Mouse (Mus musculus): Measurements from ENCODE around the gene Timm17b. TPM values are rescaled to one million over a fixed set of nuclear protein-coding genes. Genes with fewer than 3 reads are reported as not detected.

Gene Timm17b
- total and polyA plus RNA-seq, 3 experiments = 107 to 381 TPM; not detected in 1

DNA sequence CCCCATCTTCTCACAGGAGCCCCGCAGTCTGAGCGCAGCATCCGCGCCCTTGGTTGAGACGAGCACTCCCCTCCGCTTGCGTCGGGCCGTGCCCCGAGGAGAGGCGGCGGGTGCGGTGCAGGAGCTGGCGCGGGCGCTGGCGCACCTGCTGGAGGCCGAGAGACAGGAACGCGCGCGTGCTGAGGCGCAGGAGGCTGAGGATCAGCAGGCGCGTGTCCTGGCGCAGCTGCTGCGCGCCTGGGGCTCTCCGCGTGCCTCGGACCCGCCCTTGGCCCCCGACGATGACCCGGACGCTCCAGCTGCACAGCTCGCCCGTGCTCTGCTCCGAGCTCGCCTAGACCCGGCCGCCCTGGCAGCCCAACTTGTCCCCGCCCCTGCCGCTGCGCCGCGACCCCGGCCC, 22.9 kb downstream of the Timm17b start:
- Histone ChIP-seq H3K4me1 (ENCODE audit: control insufficient read depth in 1 of 2, insufficient read depth in 2 of 2, low read length in 2 of 2) (no peaks in the 10 kb centered on the region), H3K79me2 (ENCODE audit: control insufficient read depth, insufficient read depth, low read length, poor library complexity) (no peaks in the 10 kb centered on the region), H3K36me3 (ENCODE audit: control insufficient read depth in 1 of 2, insufficient read depth in 2 of 2, low read length in 2 of 2) (peaks cover 0 to 2% of the 10 kb centered on the region in 2 experiments; a peak in 1 of 4 replicates), H3K9me3 (replicated peaks; ENCODE audit: insufficient read depth, low read length) (no peaks in the 10 kb centered on the region), H3K4me3 (ENCODE audit: control insufficient read depth in 1 of 2, insufficient read depth in 1 of 2, low read depth in 2 of 2, low read length in 2 of 2) (no peak overlapping the region), H3K27ac (ENCODE audit: control insufficient read depth, low read depth, low read length) (no peak overlapping the region), H3K9ac (ENCODE audit: control insufficient read depth, low read depth, low read length, poor library complexity, severe bottlenecking) (no peak overlapping the region), H3K27me3 (ENCODE audit: control insufficient read depth in 1 of 2, insufficient read depth in 2 of 2, low read length in 2 of 2) (peaks cover 0 to 2% of the 10 kb centered on the region in 2 experiments; a peak in 3 of 4 replicates)
- no peak for DNase-seq (ENCODE audit: low read depth, low spot score)
- TF ChIP-seq KAT2A (conservative IDR thresholded peaks at IDR 0.05; ENCODE audit: low read depth, low read length) = no peak
- TF ChIP-seq USF1 (IDR thresholded peaks at IDR 0.05; ENCODE audit: low read depth, low read length) = no peak
- TF ChIP-seq ELF1 (IDR thresholded peaks at IDR 0.05; ENCODE audit: low read depth, low read length) = no peak
- no peak for TF ChIP-seq SIN3A (IDR thresholded peaks at IDR 0.05; ENCODE audit: low read length)
- TF ChIP-seq ZKSCAN1 (IDR thresholded peaks at IDR 0.05; ENCODE audit: low read depth, low read length) = no peak
- TF ChIP-seq RCOR1 (IDR thresholded peaks at IDR 0.05; ENCODE audit: low read depth, low read length) = no peak
- TF ChIP-seq RAD21 (IDR thresholded peaks at IDR 0.05; ENCODE audit: low read depth, low read length) = no peak
- no peak for TF ChIP-seq TBP (IDR thresholded peaks at IDR 0.05; ENCODE audit: low read depth, low read length)
- TF ChIP-seq TCF12 (IDR thresholded peaks at IDR 0.05; ENCODE audit: low read depth, low read length) = no peak
- TF ChIP-seq TAL1 (IDR thresholded peaks at IDR 0.05; ENCODE audit: low read length) = no peak
- TF ChIP-seq E2F4 (IDR thresholded peaks at IDR 0.05; ENCODE audit: borderline replicate concordance, low read depth, low read length) = no peak
- no peak for TF ChIP-seq ZNF384 (IDR thresholded peaks at IDR 0.05; ENCODE audit: low read depth, low read length)
- no peak for TF ChIP-seq UBTF (IDR thresholded peaks at IDR 0.05; ENCODE audit: borderline replicate concordance, insufficient read depth, low read depth, low read length)
- no peak for TF ChIP-seq CHD1 (IDR thresholded peaks at IDR 0.05; ENCODE audit: low read depth, low read length)
- no peak for TF ChIP-seq BHLHE40 (IDR thresholded peaks at IDR 0.05; ENCODE audit: borderline replicate concordance, low read depth, low read length)
- no peak for TF ChIP-seq EP300 (IDR thresholded peaks at IDR 0.05; ENCODE audit: low read depth in 1 of 2, low read length in 2 of 2)

DNA sequence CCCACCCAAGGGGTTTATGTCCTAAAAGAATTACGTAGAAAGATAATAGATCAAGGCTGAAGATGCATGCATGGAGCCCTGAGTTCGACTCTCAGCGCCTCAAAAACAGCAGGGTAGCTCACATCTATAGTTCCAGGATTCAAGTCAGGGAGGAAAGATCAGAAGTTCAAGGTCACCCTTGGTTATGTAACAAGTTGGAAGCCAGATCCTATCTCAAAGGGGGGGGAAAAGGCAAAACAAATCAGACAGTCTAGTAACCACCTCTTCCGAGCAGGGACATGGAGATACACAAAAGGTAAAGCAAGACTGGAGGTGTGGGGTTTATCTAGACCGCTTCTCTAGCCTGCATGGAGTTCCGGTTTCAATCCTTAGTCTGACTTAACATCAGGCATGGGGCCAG, 27.1 kb downstream of the Timm17b start:
- Histone ChIP-seq H3K4me1 (ENCODE audit: control insufficient read depth in 1 of 2, insufficient read depth in 2 of 2, low read length in 2 of 2) (no peaks in the 10 kb centered on the region), H3K9me3 (replicated peaks; ENCODE audit: insufficient read depth, low read length) (no peaks in the 10 kb centered on the region), H3K79me2 (ENCODE audit: control insufficient read depth, insufficient read depth, low read length, poor library complexity) (no peaks in the 10 kb centered on the region), H3K4me3 (ENCODE audit: control insufficient read depth in 1 of 2, insufficient read depth in 1 of 2, low read depth in 2 of 2, low read length in 2 of 2) (no peak overlapping the region), H3K27ac (ENCODE audit: control insufficient read depth, low read depth, low read length) (no peak overlapping the region), H3K27me3 (ENCODE audit: control insufficient read depth in 1 of 2, insufficient read depth in 2 of 2, low read length in 2 of 2) (peaks cover 0 to 2% of the 10 kb centered on the region in 2 experiments; a peak in 3 of 4 replicates), H3K36me3 (ENCODE audit: control insufficient read depth in 1 of 2, insufficient read depth in 2 of 2, low read length in 2 of 2) (no peaks in the 10 kb centered on the region), H3K9ac (ENCODE audit: control insufficient read depth, low read depth, low read length, poor library complexity, severe bottlenecking) (no peak overlapping the region)
- no peak for DNase-seq (ENCODE audit: low read depth, low spot score)
- TF ChIP-seq MAX (IDR thresholded peaks at IDR 0.05; ENCODE audit: low read length) (no peak), ZNF384 (IDR thresholded peaks at IDR 0.05; ENCODE audit: low read depth, low read length) (no peak), ZKSCAN1 (IDR thresholded peaks at IDR 0.05; ENCODE audit: low read depth, low read length) (no peak)
